9 mouse cellular contexts compared by ENCODE assay signal in genomic region chr12:84176886-84177765, GRCm38 (mm10). TPM values are rescaled to one million over a fixed set of nuclear protein-coding genes. Genes with fewer than 3 reads are reported as not detected.
DNase-seq lines count a peak whose midpoint lies in the region; ATAC-seq and TF ChIP-seq lines count a peak whose summit lies in the region.
"Had no signal": no experiment of that assay in that cellular context is flagged by ENCODE, and none has a peak within 500 bp of the region (broad histone marks: within the 10 kb centered on the region; RNA-seq: fewer than 3 reads in every experiment).

No protein-coding gene starts in this region.

- H3K4me1 ChIP-seq in heart, adult 2 months (ENCODE audit: control insufficient read depth, insufficient read depth, low read length), result peaks cover 56% of the 10 kb centered on the region
- H3K4me1 ChIP-seq in forebrain, embryonic 13.5 days, result peaks cover 79% of the 10 kb centered on the region
- peaks cover 83% of the 10 kb centered on the region for H3K4me1 ChIP-seq in liver, embryonic 11.5 days (replicated peaks; ENCODE audit: control insufficient read depth, insufficient read depth, low read length)
- H3K4me1 ChIP-seq in stomach, postnatal 0 days (replicated peaks; ENCODE audit: control insufficient read depth, insufficient read depth), result peaks cover 54% of the 10 kb centered on the region

- H3K27ac ChIP-seq in heart, adult 2 months, result peak overlapping the region; percentile 84
- H3K27ac ChIP-seq in forebrain, embryonic 13.5 days, result peak overlapping the region; percentile 95
- H3K27ac ChIP-seq in liver, embryonic 11.5 days (ENCODE audit: low read depth, low read length), result peak overlapping the region; percentile 97
- H3K27ac ChIP-seq in stomach, postnatal 0 days (replicated peaks), result peak overlapping the region; percentile 92

- H3K4me3 ChIP-seq in heart, adult 2 months, result no peak overlapping the region
- no peak overlapping the region for H3K4me3 ChIP-seq in forebrain, embryonic 13.5 days
- H3K4me3 ChIP-seq in liver, embryonic 11.5 days (ENCODE audit: low read depth, low read length), result peak overlapping the region; percentile 43
- H3K4me3 ChIP-seq in stomach, postnatal 0 days (ENCODE audit: low read depth, low read length), result no peak overlapping the region

- no peaks in the 10 kb centered on the region for H3K27me3 ChIP-seq in heart, adult 2 months (ENCODE audit: control insufficient read depth, insufficient read depth, low read length)
- H3K27me3 ChIP-seq in forebrain, embryonic 13.5 days, result no peaks in the 10 kb centered on the region
- no peaks in the 10 kb centered on the region for H3K27me3 ChIP-seq in liver, embryonic 11.5 days (replicated peaks; ENCODE audit: control insufficient read depth, insufficient read depth, low read length)
- H3K27me3 ChIP-seq in stomach, postnatal 0 days (ENCODE audit: control insufficient read depth, insufficient read depth, low read length), result no peaks in the 10 kb centered on the region
- H3K27me3 ChIP-seq: Patski had no signal

- no peak for TF ChIP-seq EP300 in heart, adult 2 months (IDR thresholded peaks at IDR 0.05; ENCODE audit: insufficient read depth, low read depth, low read length)
- no peak for TF ChIP-seq EP300 in stomach, postnatal 0 days (optimal IDR thresholded peaks at IDR 0.05)

- H3K36me3 ChIP-seq in heart, adult 2 months (ENCODE audit: control insufficient read depth, insufficient read depth, low read length), result peaks cover 2% of the 10 kb centered on the region; the same call in 1 of the 2 replicates
- H3K36me3 ChIP-seq in forebrain, embryonic 13.5 days (ENCODE audit: poor library complexity, severe bottlenecking), result peaks cover 21% of the 10 kb centered on the region
- H3K36me3 ChIP-seq in liver, embryonic 11.5 days (ENCODE audit: control insufficient read depth, insufficient read depth, low read length), result peaks cover 18% of the 10 kb centered on the region
- H3K36me3 ChIP-seq in stomach, postnatal 0 days (ENCODE audit: control insufficient read depth, insufficient read depth, low read length), result peaks cover 15% of the 10 kb centered on the region

- no peak for DNase-seq in heart, adult 2 months
- no peak for DNase-seq in heart, postnatal 4 days
- DNase-seq in CD4-positive, CD25-positive, alpha-beta regulatory T cell, adult 2 months (ENCODE audit: low read depth, low spot score), result peak; percentile 54
- no peak for DNase-seq in liver, embryonic 11.5 days (ENCODE audit: low spot score)
- no peak for DNase-seq in stomach, postnatal 0 days (ENCODE audit: low spot score)
- DNase-seq in left cerebral cortex, adult 18-20 months (ENCODE audit: low spot score in 2 of 2), result no peak

- intact Hi-C loops in heart, adult 2 months (cut with DNase I), result no loop called here

- H3K9me3 ChIP-seq in forebrain, embryonic 13.5 days (replicated peaks), result no peaks in the 10 kb centered on the region
- no peaks in the 10 kb centered on the region for H3K9me3 ChIP-seq in liver, embryonic 11.5 days (ENCODE audit: control insufficient read depth, low read length)
- H3K9me3 ChIP-seq in stomach, postnatal 0 days (ENCODE audit: control insufficient read depth, low read length), result no peaks in the 10 kb centered on the region

- WGBS in heart, adult 2 months, result 49% methylated on average over 6 of the region's 6 CpGs
- 43% methylated on average over 6 of the region's 6 CpGs for WGBS in forebrain, embryonic 13.5 days
- WGBS in liver, embryonic 11.5 days, result 26% methylated on average over 6 of the region's 6 CpGs
- 40% methylated on average over 6 of the region's 6 CpGs for WGBS in stomach, postnatal 0 days

- no peak for TF ChIP-seq CTCF in heart, adult 2 months (IDR thresholded peaks at IDR 0.05)
- TF ChIP-seq CTCF in stomach, postnatal 0 days (IDR thresholded peaks at IDR 0.05; ENCODE audit: low read depth), result no peak

- peaks cover 9% of the 10 kb centered on the region for H3K79me2 ChIP-seq in heart, adult 2 months (replicated peaks; ENCODE audit: control insufficient read depth, insufficient read depth, low read length)

- TF ChIP-seq POLR2A in heart, adult 2 months (IDR thresholded peaks at IDR 0.05; ENCODE audit: insufficient read depth, low read depth, low read length), result no peak

- no peak for ATAC-seq in forebrain, embryonic 13.5 days
- ATAC-seq in liver, embryonic 11.5 days (replicated peaks; ENCODE audit: low FRiP score), result no peak
- no peak for ATAC-seq in stomach, postnatal 0 days (ENCODE audit: low FRiP score, low TSS enrichment)
- ATAC-seq in erythroid progenitor cell, adult 5-6 weeks (replicated peaks; ENCODE audit: low FRiP score, poor library complexity, severe bottlenecking), result no peak
- ATAC-seq: Patski had no signal

- peak overlapping the region; percentile 70; the same call in 1 of the 2 replicates for H3K4me2 ChIP-seq in forebrain, embryonic 13.5 days
- peak overlapping the region; percentile 79 for H3K4me2 ChIP-seq in liver, embryonic 11.5 days
- H3K4me2 ChIP-seq in stomach, postnatal 0 days (replicated peaks; ENCODE audit: low read depth), result peak overlapping the region; percentile 49; the same call in 1 of the 2 replicates

- no peak overlapping the region; the same call in 1 of the 2 replicates for H3K9ac ChIP-seq in heart, adult 2 months (ENCODE audit: low read depth, low read length)
- H3K9ac ChIP-seq in forebrain, embryonic 13.5 days, result peak overlapping the region; percentile 76; the same call in 1 of the 2 replicates
- H3K9ac ChIP-seq in liver, embryonic 11.5 days (ENCODE audit: low read depth, low read length), result peak overlapping the region; percentile 76
- H3K9ac ChIP-seq in stomach, postnatal 0 days (ENCODE audit: low read length), result peak overlapping the region; percentile 53

RNA-seq across cellular contexts. Expression of gene Pnma1, which starts 28.8 kb away (rescaled TPM):
- under 1 TPM; 0.10 to 0.20 TPM for total RNA-seq in heart, adult 2 months (2021)
- 0.04 and 0.06 TPM in 2 replicates for polyA plus RNA-seq in heart, adult 2 months (2012; rRNA removed)
- total RNA-seq in heart, postnatal 4 days (2021), result under 1 TPM; 0.54 to 0.62 TPM
- 3.6 and 4.3 TPM in 2 replicates for polyA plus RNA-seq in forebrain, embryonic 13.5 days (2015; fragmentation: Nextera tagmentation; extraction: Ambion mirVana)
- 0.27 and 0.53 TPM in 2 replicates for polyA plus RNA-seq in liver, embryonic 11.5 days (2014; fragmentation: Nextera tagmentation; extraction: Ambion mirVana)
- 0.48 and 0.49 TPM in 2 replicates for polyA plus RNA-seq in stomach, postnatal 0 days (2015; fragmentation: Nextera tagmentation; extraction: Ambion mirVana)
- total RNA-seq in left cerebral cortex, adult 18-20 months (2021), result 1 to 10 TPM; 4.2 to 6.9 TPM
- 8.4 and 11.9 TPM in 2 replicates for total RNA-seq in erythroid progenitor cell, adult 5-6 weeks (2015; ENCODE audit: low replicate concordance)
- total RNA-seq in erythroid progenitor cell, adult 5-6 weeks (2017; ENCODE audit: low replicate concordance), result 13.5 and 15.9 TPM in 2 replicates

RNA-seq across cellular contexts. Expression of gene Elmsan1, which starts 41.6 kb away (rescaled TPM):
- total RNA-seq in heart, adult 2 months (2021), result 10 to 100 TPM; 12.3 to 14.7 TPM
- 8.1 and 8.4 TPM in 2 replicates for polyA plus RNA-seq in heart, adult 2 months (2012; rRNA removed)
- 10 to 100 TPM; 18.5 to 18.6 TPM for total RNA-seq in heart, postnatal 4 days (2021)
- 5.0 and 5.6 TPM in 2 replicates for polyA plus RNA-seq in forebrain, embryonic 13.5 days (2015; fragmentation: Nextera tagmentation; extraction: Ambion mirVana)
- polyA plus RNA-seq in liver, embryonic 11.5 days (2014; fragmentation: Nextera tagmentation; extraction: Ambion mirVana), result 12.6 and 13.4 TPM in 2 replicates
- polyA plus RNA-seq in stomach, postnatal 0 days (2015; fragmentation: Nextera tagmentation; extraction: Ambion mirVana), result 4.0 and 4.1 TPM in 2 replicates
- total RNA-seq in left cerebral cortex, adult 18-20 months (2021), result 10 to 100 TPM; 18.2 to 19.8 TPM
- total RNA-seq in erythroid progenitor cell, adult 5-6 weeks (2015; ENCODE audit: low replicate concordance), result 20.9 and 23.5 TPM in 2 replicates
- total RNA-seq in erythroid progenitor cell, adult 5-6 weeks (2017; ENCODE audit: low replicate concordance), result 29.0 and 51.1 TPM in 2 replicates
